Mouse (Mus musculus) stomach, embryonic 14.5 days (tissue): ENCODE results near the gene Gm11084. TPM values are rescaled to one million over a fixed set of nuclear protein-coding genes. Genes with fewer than 3 reads are reported as not detected.
A peak's percentile ranks its signal among the peaks of the same experiment; 100 is the strongest.

ENCODE experiments used
- ATAC-seq: fragments of 200-750 bp; cut with Nextera tagmentation; 2 replicates; pipeline ENCODE4 v1.8.0; 2017; ENCODE audit warnings: low read depth, moderate TSS enrichment; ENCODE audit not compliant: insufficient number of reproducible peaks, insufficient read depth, low FRiP score
- H3K27ac ChIP-seq: fragments of 300-500 bp; sonication (generic); 2 replicates; pipeline ENCODE4 v1.5.1; 2014; ENCODE audit warnings: mild to moderate bottlenecking, low read length, moderate library complexity, mixed read lengths
- H3K27me3 ChIP-seq: fragments of 300-500 bp; sonication (generic); 2 replicates; pipeline ENCODE4 v1.6.1; 2014; ENCODE audit warnings: low read length, control low read depth, mixed read lengths; ENCODE audit not compliant: control insufficient read depth, insufficient read depth
- H3K36me3 ChIP-seq: fragments of 300-500 bp; sonication (generic); 2 replicates; pipeline ENCODE4 v1.6.1; 2014; ENCODE audit warnings: mild to moderate bottlenecking, control low read depth, low read length, moderate library complexity, mixed read lengths; ENCODE audit not compliant: control insufficient read depth, insufficient read depth
- H3K4me1 ChIP-seq: fragments of 300-500 bp; sonication (generic); 2 replicates; pipeline ENCODE4 v1.6.1; 2014; ENCODE audit warnings: low read length, control low read depth, mixed read lengths; ENCODE audit not compliant: control insufficient read depth, insufficient read depth
- H3K4me2 ChIP-seq: fragments of 300-500 bp; sonication (generic); replicated peaks from 2 replicates; pipeline ENCODE4 v1.6.1; 2014; ENCODE audit warnings: low read depth, low read length, control low read depth
- H3K4me3 ChIP-seq: fragments of 300-500 bp; sonication (generic); 2 replicates; pipeline ENCODE4 v1.5.1; 2014; ENCODE audit warnings: low read depth, low read length, control low read depth
- H3K9ac ChIP-seq: fragments of 300-500 bp; sonication (generic); replicated peaks from 2 replicates; pipeline ENCODE4 v1.6.1; 2014; ENCODE audit warnings: low read depth, mild to moderate bottlenecking, control low read depth, low read length, moderate library complexity, mixed read lengths
- H3K9me3 ChIP-seq: fragments of 300-500 bp; sonication (generic); 2 replicates; pipeline ENCODE4 v1.6.1; 2016; ENCODE audit warnings: low read depth, low read length, control low read depth; ENCODE audit not compliant: control insufficient read depth
- WGBS: fragments of 180-500 bp; shearing (Covaris S2); extraction: QIAGEN DNeasy Blood & Tissue Kit; methylation state at CpG from one replicate; pipeline ENCODE4 v1.1.7; 2014; 5-methylcytosine and 5-hydroxymethylcytosine counted together
- polyA plus RNA-seq: library from polyadenylated mRNA; unstranded; fragments of >200 nt; fragmentation: Nextera tagmentation; extraction: Ambion mirVana; gene quantifications from 2 replicates; pipeline ENCODE4 v1.2.1, GENCODE M21; 2014

Gm11084 gene
- polyA plus RNA-seq = not detected in 2 replicates

- Histone ChIP-seq H3K27me3 (no peaks in the 10 kb centered on the region), H3K36me3 (no peaks in the 10 kb centered on the region), H3K4me3 (no peak within 1 kb of the TSS), H3K9me3 (peaks cover 4% of the 10 kb centered on the region; the same call in 1 of the 2 replicates), H3K4me1 (no peaks in the 10 kb centered on the region), H3K9ac (no peak within 1 kb of the TSS), H3K27ac (no peak within 1 kb of the TSS), H3K4me2 (no peak within 1 kb of the TSS)
- 91% methylated on average over 5 of the region's 5 CpGs for WGBS
- ATAC-seq = no peak
Observed at GRCm38 (mm10) chr2:72986616-72987015, at the start of gene Gm11084. TSS of gene Gm11084 (minus strand) at chr2:72986716.

GRCm38 (mm10) chr2:73031061-73032055 is 44.8 kb upstream of the Gm11084 start:
- H3K9me3 ChIP-seq = no peaks in the 10 kb centered on the region
- no peak overlapping the region for H3K9ac ChIP-seq
- H3K4me3 ChIP-seq = no peak overlapping the region
- no peaks in the 10 kb centered on the region for H3K27me3 ChIP-seq
- no peak for ATAC-seq
- no peak overlapping the region for H3K27ac ChIP-seq
- no peak overlapping the region for H3K4me2 ChIP-seq
- 80% methylated on average over 7 of the region's 7 CpGs for WGBS
- H3K4me1 ChIP-seq = no peaks in the 10 kb centered on the region
- H3K36me3 ChIP-seq = no peaks in the 10 kb centered on the region

- H3K4me1 ChIP-seq = no peaks in the 10 kb centered on the region
- H3K36me3 ChIP-seq = no peaks in the 10 kb centered on the region
- ATAC-seq = no peak
- H3K9ac ChIP-seq = no peak overlapping the region
- WGBS = 88% methylated on average over 3 of the region's 3 CpGs
- H3K27me3 ChIP-seq = no peaks in the 10 kb centered on the region
- no peak overlapping the region for H3K27ac ChIP-seq
- H3K4me2 ChIP-seq = no peak overlapping the region
- H3K9me3 ChIP-seq = no peaks in the 10 kb centered on the region
- H3K4me3 ChIP-seq = no peak overlapping the region
Observed at GRCm38 (mm10) chr2:73029846-73030245, 43.3 kb upstream of the Gm11084 start.

GRCm38 (mm10) chr2:73028019-73028418 is 41.5 kb upstream of the Gm11084 start:
- H3K9me3 ChIP-seq = no peaks in the 10 kb centered on the region
- no peak overlapping the region for H3K9ac ChIP-seq
- H3K4me1 ChIP-seq = no peaks in the 10 kb centered on the region
- ATAC-seq = no peak
- H3K36me3 ChIP-seq = no peaks in the 10 kb centered on the region
- no peaks in the 10 kb centered on the region for H3K27me3 ChIP-seq
- 42% methylated on average over 3 of the region's 3 CpGs for WGBS
- no peak overlapping the region for H3K27ac ChIP-seq
- H3K4me2 ChIP-seq = no peak overlapping the region
- no peak overlapping the region for H3K4me3 ChIP-seq

- Histone ChIP-seq H3K36me3 (no peaks in the 10 kb centered on the region), H3K4me3 (no peak overlapping the region), H3K27me3 (no peaks in the 10 kb centered on the region), H3K4me1 (no peaks in the 10 kb centered on the region), H3K9ac (no peak overlapping the region), H3K27ac (no peak overlapping the region), H3K9me3 (no peaks in the 10 kb centered on the region), H3K4me2 (no peak overlapping the region)
- ATAC-seq = no peak
- WGBS = 32% methylated on average over 3 of the region's 3 CpGs
Observed at GRCm38 (mm10) chr2:73027126-73027525, 40.6 kb upstream of the Gm11084 start.

- H3K27me3 ChIP-seq = no peaks in the 10 kb centered on the region
- WGBS = 43% methylated on average over 6 of the region's 6 CpGs
- no peaks in the 10 kb centered on the region for H3K4me1 ChIP-seq
- H3K4me2 ChIP-seq = no peak overlapping the region
- no peaks in the 10 kb centered on the region for H3K36me3 ChIP-seq
- ATAC-seq = peak; percentile 67; the same call in 1 of the 2 replicates
- no peak overlapping the region for H3K4me3 ChIP-seq
- H3K9me3 ChIP-seq = no peaks in the 10 kb centered on the region
- H3K9ac ChIP-seq = no peak overlapping the region
- no peak overlapping the region for H3K27ac ChIP-seq
Observed at GRCm38 (mm10) chr2:73023803-73024202, 37.3 kb upstream of the Gm11084 start.

- Histone ChIP-seq H3K27me3 (no peaks in the 10 kb centered on the region), H3K9me3 (no peaks in the 10 kb centered on the region), H3K36me3 (no peaks in the 10 kb centered on the region), H3K4me3 (no peak overlapping the region), H3K9ac (no peak overlapping the region), H3K4me2 (no peak overlapping the region), H3K4me1 (no peaks in the 10 kb centered on the region), H3K27ac (no peak overlapping the region)
- WGBS = 64% methylated on average over 6 of the region's 6 CpGs
- no peak for ATAC-seq
Observed at GRCm38 (mm10) chr2:73021046-73021445, 34.5 kb upstream of the Gm11084 start.

GRCm38 (mm10) chr2:73019371-73020146 is 33.0 kb upstream of the Gm11084 start:
- 64% methylated on average over 9 of the region's 9 CpGs for WGBS
- ATAC-seq = no peak
- no peak overlapping the region for H3K27ac ChIP-seq
- no peak overlapping the region for H3K4me2 ChIP-seq
- H3K36me3 ChIP-seq = no peaks in the 10 kb centered on the region
- no peaks in the 10 kb centered on the region for H3K27me3 ChIP-seq
- no peaks in the 10 kb centered on the region for H3K9me3 ChIP-seq
- H3K4me1 ChIP-seq = no peaks in the 10 kb centered on the region
- no peak overlapping the region for H3K4me3 ChIP-seq
- H3K9ac ChIP-seq = no peak overlapping the region
